Mouse (Mus musculus): Measurements from ENCODE around the gene Tmem63a.
"Not testable (repeated sequence)": the region's sequence is repeated elsewhere in the genome, so short reads cannot be mapped to it uniquely, and the experiment has no call there.

The Tmem63a gene

DNA sequence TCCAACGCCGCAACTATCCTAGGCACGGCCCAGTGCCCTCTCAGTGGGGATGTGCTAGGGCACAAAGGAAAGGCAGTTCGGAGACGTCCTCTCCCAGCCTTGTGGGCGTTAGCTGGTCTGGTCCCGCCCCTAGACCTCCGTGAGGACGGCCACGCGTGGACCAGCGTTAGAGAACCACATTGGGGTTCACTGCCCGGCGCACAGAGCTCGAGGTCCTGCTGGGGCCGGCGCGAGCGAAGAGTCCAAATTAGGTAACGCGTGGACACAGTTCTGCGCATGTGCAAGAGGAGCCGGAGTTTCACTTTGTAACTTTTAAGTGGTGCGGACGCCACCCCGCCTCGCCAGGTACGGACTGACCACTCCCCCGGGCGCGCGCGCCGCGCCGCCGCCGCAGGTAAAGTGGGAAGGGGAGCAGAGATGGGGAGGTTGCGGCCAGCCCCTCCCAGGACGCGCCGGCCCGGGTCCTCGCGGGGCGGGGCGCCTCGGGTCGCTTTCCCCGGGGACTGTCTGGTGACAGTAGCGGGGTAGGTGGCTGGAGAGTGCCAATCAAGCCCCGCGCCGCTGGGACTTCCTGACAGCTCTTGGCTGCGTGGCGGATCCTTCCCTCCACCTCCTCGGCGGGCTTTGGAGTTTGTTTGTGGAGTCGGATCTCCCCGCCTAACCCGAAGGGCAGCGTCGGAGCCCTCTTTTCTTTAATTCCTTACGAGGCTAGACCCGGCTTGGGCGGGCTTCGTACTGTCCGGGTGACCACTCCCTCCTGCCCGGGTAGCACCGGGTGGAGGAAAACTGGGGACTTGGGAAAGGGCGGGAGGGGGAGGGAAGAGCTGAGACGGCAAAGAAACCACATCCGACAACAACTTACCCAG lies at the start of gene Tmem63a:
Tmem63a (plus strand) TSS at position 179 of the 866 bp plus-strand sequence.
- no peak for DNase-seq (ENCODE audit: low read depth)

DNA sequence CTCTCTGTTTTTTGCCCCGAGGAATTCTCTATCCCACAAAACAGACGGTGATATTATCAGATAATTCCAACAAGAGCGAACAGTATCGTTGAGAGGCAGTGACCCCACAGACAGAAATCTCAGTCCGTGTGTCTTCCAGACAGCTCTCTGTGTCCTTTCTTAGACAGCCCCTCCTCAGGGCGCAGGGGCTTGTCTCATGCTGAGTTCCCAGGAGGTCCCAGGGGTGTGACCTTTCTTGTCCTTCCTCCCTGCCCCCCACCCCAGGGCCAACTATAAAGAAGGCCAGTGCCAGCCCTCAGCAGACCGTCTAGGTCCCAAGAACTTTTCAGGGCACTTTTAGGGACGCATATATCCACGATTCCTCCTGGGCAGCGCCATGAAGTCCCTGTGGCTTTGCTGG lies 49.3 kb upstream of the Tmem63a start, which contains the start of gene Lefty2:
Lefty2 (plus strand) TSS at position 301 of the 400 bp plus-strand sequence.
- DNase-seq (ENCODE audit: low read depth): no peak

DNA sequence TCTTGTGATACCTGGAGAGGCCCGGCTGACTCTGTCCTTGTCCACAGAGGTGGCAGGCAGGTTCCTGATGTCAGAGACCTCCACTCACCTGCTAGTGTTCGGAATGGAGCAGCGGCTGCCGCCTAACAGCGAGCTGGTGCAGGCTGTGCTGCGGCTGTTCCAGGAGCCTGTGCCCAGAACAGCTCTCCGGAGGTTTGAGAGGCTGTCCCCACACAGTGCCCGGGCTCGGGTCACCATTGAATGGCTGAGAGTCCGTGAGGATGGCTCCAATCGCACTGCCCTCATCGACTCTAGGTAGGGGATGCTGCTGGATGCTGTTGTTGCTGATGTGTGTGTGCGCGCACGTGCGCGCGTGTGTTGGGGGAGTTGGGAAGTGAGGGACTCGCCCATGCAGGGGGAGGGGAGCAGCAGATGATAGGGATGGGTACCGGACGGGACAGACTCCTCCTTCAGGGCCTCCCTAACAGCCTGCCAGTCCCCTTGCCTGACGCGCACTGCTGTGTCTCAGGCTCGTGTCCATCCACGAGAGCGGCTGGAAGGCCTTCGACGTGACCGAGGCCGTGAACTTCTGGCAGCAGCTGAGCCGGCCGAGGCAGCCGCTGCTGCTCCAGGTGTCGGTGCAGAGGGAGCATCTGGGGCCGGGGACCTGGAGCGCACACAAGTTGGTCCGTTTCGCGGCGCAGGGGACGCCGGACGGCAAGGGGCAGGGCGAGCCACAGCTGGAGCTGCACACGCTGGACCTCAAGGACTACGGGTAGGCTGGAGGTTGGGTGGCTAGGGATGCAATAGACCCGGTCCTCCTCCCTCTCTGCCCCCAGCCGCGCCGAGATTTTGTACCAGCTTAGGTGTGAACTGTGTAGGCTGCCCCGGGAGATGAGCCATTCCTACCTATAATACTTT lies 47.8 kb upstream of the Tmem63a start:
- not testable (repeated sequence) for DNase-seq (ENCODE audit: low read depth)

- no peak for DNase-seq (ENCODE audit: low read depth)
Measured at GRCm38 (mm10) chr1:180901107-180901506, 41.0 kb upstream of the Tmem63a start.

DNA sequence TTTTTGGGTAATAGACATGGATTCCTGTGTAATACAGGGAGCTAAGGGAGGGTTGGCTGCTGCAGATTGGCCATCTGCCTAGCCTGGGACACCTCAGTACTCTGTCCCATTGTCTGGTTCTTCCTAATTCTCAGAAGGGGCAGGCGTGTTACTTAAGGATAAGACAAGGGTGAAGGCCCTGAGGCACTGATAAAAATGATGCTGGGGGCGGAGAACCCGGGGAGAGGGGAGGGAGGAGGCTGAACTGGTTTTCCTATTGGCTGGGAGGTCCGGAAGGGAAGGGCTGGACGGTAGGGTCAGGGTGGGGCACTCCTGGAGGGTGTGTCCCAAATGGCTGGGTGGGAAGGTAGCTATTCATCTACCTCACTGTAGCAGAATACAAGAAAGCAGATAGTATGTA lies 39.2 kb upstream of the Tmem63a start:
- no peak for DNase-seq (ENCODE audit: low read depth)

DNA sequence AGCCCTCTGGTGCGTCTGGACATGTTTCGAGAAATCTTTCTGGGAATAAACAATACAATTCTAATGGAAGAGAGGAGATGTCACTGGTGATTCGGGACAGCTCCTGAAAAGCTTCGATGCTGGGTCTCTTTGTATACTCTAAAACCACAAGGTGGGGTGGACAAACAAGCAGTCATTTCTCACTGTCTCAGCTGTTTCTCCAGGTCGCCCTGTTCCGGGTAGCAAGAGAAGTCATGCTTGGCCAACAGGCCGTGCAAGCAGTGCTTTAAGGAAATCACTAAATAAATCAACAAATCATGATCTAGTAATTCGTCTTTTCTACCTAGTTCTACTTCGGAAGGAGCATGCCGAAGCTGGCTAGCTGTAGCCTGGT lies 38.5 kb upstream of the Tmem63a start:
- no peak for DNase-seq (ENCODE audit: low read depth)

DNA sequence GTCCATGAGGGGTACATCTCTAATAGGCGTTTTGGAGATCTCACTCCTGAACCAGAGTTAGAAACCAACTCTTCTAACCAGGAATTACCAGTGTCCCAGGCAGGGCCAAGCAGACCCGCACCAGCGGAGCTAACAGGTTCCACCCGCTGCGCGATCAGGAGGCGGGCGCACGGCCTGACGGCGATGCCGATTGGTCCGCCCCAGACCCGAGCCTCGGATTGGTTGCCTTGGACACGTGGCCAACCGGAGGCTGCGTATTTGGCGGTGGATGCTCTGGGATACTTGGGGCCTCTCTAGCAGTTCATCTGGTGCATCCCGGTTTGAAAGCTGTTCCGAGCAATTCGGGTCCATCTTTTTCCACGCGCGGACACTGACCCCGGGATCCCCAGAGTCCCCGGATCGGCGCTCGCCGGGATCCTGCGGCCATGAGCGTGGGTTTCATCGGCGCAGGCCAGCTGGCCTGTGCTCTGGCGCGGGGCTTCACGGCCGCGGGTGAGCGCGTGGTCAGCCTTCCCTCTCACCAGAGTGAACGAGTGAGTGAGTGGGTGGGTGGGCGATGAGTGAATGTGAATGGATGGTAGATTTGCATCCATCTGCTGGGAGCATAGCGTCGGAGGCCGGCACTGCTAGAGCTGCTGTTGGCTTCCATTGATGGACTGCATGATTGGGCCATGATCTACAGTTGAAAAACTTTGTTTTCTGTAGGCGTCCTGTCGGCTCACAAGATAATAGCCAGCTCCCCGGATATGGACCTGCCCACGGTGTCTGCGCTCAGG lies 37.9 kb upstream of the Tmem63a start, which contains the start of gene Pycr2:
Pycr2 (plus strand) TSS at position 255 of the 776 bp plus-strand sequence.
- DNase-seq (ENCODE audit: low read depth): peak; percentile 87

GRCm38 (mm10) chr1:180904815-180905080 lies 37.4 kb upstream of the Tmem63a start:
- no peak for DNase-seq (ENCODE audit: low read depth)

DNA sequence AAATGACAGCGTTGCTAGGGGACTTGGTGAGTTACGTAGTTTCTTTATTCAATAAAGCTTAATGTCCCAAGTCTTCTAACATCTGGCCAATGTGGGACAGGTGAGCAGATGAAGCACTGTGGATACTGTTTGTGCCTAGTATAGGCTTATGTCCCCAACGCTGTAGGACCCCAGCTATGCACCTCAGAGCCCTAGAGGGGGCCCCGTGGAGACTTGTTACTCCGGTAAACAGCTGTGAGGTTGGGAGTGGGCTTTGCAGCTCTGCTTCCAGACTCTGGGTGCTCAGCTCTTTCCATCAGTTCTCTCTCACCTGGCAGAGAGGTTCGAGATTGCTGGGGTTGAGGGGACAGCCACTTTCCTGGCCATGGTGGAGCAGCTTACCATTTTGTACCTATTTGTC lies 36.8 kb upstream of the Tmem63a start:
- DNase-seq (ENCODE audit: low read depth): no peak

DNA sequence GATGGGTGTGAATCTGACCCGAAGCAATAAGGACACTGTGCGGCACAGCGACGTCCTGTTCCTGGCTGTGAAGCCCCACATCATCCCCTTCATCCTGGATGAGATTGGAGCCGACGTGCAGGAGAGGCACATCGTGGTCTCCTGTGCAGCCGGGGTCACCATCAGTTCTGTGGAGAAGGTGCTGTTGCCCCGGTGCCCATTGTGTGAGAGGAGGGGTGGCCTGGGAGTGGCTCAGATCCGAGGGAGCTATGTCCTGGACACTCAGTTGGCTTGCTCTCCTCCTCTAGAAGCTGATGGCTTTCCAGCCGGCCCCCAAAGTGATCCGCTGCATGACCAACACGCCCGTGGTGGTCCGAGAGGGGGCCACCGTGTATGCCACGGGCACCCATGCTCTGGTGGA lies 36.3 kb upstream of the Tmem63a start:
- no peak for DNase-seq (ENCODE audit: low read depth)

DNA sequence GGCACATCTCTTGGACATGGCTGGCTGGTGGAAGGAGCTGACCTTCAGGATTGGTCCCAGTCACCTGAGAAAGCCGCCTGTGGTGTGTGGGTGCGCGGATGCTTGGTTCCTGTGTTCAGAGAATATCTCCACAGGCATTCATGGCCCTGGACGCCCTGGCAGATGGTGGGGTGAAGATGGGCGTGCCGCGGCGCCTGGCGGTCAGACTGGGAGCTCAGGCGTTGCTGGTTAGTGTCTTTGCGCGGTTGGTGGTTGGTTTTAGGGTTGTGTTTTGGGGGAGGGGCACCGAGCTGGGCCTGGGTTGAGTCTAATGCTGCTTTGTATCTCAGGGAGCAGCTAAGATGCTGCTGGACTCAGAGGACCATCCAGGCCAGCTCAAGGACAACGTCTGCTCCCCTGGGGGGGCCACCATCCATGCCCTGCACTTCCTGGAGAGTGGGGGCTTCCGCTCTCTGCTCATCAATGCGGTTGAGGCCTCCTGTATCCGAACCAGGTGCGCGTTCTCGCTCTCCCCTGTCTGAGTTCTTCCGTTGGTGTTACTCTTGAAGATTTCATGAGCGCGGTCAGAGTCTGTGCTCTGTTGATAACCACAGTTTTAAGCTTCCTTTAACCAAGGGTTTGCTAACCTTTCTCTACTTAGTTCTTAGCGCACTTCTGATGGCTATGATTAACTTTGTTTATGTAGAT lies 35.5 kb upstream of the Tmem63a start:
- DNase-seq (ENCODE audit: low read depth): no peak

- DNase-seq (ENCODE audit: low read depth): no peak
Measured at GRCm38 (mm10) chr1:180911138-180911537, 31.0 kb upstream of the Tmem63a start.

- no peak for DNase-seq (ENCODE audit: low read depth)
Measured at GRCm38 (mm10) chr1:180911653-180912287, 30.4 kb upstream of the Tmem63a start.

DNA sequence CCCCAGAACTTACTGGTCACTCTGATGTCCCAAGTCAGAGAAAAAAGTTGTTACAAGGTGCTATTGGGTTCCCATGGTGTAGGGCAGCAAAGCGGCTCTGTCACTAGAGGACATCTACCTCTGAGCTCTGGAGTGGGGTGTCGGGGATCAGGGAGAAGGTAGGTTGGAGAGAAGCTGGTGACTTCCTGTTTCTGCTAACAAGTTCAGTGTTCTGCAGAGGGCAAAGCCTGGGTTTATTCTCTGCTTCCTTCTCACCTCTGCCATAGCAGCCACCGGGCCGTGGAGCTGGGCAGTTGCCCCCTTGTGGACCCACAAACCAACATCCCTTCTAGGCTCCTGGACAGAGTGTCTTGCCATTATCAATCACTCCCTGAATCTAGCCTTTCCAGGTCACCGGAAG lies 29.4 kb upstream of the Tmem63a start:
- DNase-seq (ENCODE audit: low read depth): no peak

DNA sequence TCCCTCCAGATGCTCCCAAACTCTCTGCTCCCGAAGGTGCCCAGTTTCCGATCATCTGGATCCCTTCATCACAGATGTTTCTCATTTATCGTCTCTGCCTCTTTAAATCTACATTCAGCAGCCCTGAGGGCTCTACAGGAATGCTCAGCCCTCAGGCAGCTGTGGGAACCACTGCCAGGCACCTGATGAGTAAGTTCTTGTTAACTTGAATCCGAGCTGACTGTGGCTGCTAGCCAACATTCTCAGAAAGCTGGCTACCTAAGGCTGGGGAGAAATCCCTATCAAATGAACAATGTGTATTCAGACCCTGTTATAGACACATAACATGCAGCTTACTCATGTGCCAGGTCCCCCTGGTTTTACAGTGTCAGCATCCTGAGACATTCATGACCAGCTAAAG lies 28.3 kb upstream of the Tmem63a start:
- DNase-seq (ENCODE audit: low read depth): peak; percentile 83

DNA sequence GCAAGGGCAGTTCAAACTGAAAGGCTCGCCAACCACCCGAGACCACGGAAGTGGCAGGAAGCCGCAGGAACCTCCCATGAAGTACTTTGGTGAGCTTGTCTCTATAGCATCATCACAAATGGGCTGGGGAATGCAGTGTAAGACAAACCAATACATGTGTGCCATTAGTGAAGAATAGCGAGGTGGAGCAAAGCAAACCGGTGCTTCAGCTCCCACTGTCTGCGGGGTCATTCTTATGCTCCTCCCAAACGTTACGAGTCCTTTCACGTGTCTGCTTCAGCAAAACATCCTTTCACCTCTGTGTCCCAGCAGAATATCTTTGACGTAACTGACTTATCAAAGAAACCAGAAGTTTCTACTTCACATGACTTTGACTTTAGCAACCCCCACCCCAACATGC lies 25.7 kb upstream of the Tmem63a start:
- DNase-seq (ENCODE audit: low read depth): no peak

- no peak for DNase-seq (ENCODE audit: low read depth)
Measured at GRCm38 (mm10) chr1:180917053-180917452, 25.1 kb upstream of the Tmem63a start.

- no peak for DNase-seq (ENCODE audit: low read depth)
Measured at GRCm38 (mm10) chr1:180919686-180920085, 22.5 kb upstream of the Tmem63a start.

DNA sequence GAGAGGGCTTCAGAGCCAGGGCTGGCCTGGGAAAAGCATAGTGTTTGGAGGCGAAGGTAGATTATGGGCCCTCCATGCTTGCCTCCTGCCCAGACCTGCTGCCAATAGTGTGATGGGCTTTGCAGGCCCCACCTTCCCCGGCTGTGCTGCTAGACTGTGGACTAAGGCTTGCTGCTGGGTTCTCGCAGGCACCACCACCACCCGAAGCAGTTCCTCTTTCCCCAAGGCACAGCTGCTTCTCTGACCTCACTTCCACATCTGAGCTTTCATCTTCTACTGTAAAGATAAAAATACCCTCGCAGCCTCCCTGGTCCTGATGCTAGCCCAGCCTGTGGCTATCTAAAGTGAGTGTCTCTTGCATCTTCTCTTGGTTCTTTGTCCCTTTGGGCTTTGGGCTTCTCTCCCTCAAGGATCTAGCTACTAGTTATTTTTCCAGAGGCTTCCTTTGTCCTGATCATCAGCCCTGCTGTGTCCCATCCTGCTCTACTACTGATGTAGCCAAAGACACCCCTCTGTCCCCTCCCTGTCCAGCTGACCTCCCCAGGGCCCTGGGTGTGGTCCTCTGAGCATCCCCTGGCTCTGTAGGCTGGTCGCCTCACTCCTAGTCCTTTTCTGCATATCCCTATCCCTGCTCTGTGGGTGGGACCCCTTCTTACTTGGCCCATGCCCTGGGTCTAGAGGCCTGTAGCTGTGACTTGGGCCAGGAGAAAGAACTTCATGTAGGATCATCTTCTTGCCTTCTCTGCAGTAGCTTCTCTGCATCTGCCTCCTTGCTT lies 19.7 kb upstream of the Tmem63a start:
- DNase-seq (ENCODE audit: low read depth): no peak

- DNase-seq (ENCODE audit: low read depth): no peak
Measured at GRCm38 (mm10) chr1:180924737-180925136, 17.4 kb upstream of the Tmem63a start.
